Mouse (Mus musculus) large intestine, adult 2 months (tissue): ENCODE data around the gene Cnih2. TPM values are rescaled to one million over a fixed set of nuclear protein-coding genes. Genes with fewer than 3 reads are reported as not detected.

Experiments
- DNase-seq: peaks from one replicate; pipeline ENCODE4 v3.0.0-alpha.2; 2012; ENCODE audit warnings: low read depth, low spot score
- WGBS: fragments of 180-500 bp; shearing (Covaris S2); methylation state at CpG from one replicate; pipeline ENCODE4 v1.1.7; 2018; 5-methylcytosine and 5-hydroxymethylcytosine counted together
- polyA plus RNA-seq: library from polyadenylated mRNA; depleted of rRNA; stranded (reverse); fragments of >200 nt; gene quantifications from 2 replicates; pipeline ENCODE4 v1.2.3, GENCODE M21; 2012

Cnih2 gene
- polyA plus RNA-seq, 1 experiment, result 1.3 TPM

DNA sequence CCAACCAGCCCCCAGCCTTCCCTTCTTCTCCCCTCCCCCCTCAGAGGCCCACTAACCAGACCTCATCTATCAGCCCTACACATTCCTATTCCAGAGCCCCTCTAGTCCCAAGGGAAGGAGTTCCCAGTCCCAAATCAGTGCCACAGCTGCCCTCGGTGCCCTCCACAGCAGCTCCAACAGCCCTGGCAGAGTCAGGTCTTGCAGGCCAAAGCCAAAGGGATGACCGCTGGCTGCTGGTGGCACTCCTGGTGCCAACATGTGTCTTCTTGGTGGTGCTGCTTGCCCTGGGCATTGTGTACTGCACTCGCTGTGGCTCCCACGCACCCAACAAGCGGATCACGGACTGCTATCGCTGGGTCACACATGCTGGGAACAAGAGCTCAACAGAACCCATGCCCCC lies 28.3 kb downstream of the Cnih2 start:
- WGBS, result 82% methylated on average over 7 of the region's 7 CpGs

DNA sequence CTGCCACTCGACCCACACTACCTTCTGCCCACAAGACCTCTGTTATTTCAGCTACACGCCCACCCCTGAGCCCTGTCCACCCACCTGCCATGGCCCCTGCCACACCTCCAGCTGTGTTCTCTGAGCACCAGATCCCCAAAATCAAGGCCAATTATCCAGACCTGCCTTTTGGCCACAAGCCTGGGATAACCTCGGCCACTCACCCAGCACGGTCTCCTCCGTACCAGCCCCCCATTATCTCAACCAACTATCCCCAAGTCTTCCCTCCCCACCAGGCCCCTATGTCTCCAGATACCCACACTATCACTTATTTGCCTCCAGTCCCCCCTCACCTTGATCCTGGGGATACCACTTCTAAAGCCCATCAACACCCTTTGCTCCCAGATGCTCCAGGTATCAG lies 28.8 kb downstream of the Cnih2 start:
- no peak for DNase-seq
- 71% methylated on average over 5 of the region's 5 CpGs for WGBS

More for the DNA sequence above, 28.3 kb downstream of the Cnih2 start:
- no peak for DNase-seq

DNA sequence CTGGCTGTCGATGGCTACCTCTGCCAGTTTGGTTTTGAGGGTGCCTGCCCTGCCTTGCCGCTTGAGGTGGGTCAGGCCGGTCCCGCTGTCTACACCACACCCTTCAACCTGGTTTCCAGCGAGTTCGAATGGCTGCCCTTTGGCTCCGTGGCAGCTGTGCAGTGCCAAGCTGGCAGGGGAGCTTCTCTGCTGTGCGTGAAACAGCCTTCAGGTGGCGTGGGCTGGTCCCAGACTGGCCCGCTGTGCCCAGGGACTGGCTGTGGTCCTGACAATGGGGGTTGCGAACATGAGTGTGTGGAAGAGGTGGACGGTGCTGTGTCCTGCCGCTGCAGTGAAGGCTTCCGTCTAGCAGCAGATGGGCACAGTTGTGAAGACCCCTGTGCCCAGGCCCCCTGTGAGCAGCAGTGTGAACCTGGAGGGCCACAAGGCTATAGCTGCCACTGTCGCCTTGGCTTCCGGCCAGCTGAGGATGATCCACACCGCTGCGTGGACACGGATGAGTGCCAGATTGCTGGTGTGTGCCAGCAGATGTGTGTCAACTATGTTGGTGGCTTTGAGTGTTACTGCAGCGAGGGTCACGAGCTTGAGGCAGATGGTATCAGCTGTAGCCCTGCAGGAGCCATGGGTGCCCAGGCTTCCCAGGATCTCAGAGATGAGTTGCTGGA lies 29.6 kb downstream of the Cnih2 start:
- no peak for DNase-seq

DNA sequence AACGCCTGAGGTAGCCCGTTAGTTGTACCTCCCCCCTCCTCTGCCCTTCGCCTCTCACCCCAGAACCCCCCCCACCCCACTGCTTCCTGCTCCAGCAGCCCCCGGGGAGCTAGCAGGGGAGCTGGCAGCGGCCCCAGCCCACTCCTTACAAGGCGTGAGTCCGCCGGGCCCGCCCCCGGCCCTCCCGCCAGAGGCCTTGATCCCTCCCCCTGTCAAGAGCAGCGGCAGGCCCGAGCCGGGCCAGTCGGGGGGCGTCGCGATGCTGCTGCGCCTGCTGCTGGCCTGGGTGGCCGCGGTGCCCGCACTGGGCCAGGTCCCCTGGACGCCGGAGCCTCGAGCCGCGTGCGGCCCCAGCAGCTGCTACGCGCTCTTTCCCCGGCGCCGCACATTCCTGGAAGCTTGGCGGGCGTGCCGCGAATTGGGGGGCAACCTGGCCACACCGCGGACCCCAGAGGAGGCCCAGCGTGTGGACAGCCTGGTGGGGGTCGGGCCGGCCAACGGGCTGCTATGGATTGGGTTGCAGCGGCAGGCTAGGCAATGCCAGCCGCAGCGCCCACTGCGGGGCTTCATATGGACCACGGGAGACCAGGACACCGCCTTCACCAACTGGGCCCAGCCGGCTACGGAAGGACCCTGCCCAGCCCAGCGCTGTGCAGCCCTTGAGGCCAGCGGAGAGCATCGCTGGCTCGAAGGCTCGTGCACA lies 30.3 kb downstream of the Cnih2 start, which contains the start of gene Cd248:
Gene Cd248, plus strand, starts transcription at position 212 of the 703 bp plus-strand sequence.
- DNase-seq, result no peak
- 3% methylated on average over 55 of the region's 56 CpGs for WGBS

More for the DNA sequence above, 29.6 kb downstream of the Cnih2 start:
- WGBS, result 32% methylated on average over 21 of the region's 21 CpGs

DNA sequence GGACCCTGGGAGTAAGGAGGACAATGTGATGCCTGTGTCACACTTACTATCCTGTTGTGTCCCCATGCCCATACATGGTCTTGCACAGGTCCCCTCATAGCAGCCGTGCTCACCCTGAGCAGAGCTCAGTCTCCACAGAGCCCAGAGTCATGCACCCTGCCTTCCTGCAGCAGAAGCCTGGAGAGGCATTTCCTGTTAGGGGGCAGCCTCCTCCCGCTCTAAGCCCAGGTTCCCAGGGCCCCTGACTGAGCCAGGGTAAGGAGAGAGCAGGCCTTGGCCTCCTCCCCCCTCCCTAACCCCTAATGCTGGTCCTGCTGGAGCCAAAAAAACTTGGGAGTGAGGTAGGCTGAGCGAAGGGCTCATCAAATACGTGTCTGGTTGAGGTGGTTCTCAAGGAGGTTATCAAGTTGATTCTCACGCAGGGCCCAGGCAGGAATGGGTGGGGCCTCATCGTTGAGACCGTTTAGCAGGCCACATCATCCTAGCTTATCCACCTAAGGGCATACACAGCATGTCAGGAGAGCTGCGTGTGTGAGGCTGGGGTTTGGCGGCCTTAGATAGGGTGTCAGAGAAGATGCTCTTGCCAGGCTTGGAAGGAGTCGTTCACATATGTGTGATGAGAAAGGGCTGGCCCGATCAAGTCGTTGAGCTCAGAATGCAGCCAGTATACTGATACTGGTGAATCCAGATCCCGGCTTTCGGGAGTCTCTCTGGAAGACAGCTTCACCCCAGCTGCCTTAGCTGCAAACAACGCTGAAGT lies 31.1 kb downstream of the Cnih2 start:
- WGBS, result 10% methylated on average over 15 of the region's 15 CpGs
- no peak for DNase-seq

DNA sequence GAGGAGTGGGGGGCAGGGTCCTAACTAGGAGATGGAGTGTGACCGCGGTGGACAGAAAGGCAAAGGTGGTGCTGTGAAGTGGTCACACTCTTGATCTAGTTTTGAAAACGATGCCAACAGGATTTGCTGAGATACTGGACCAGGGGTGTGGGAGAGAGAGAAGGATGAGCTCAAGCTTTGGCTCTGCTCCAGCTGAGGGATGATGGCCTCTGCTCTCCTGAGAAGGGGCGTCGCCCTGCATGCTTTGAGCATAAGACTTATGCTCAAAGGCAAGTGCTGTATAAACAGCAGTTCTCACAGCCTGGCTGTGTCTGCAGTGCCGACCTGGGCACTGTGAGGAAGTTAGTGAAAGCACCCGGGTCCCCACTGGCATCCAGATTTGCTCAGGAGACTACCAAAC lies 33.2 kb downstream of the Cnih2 start:
- DNase-seq, result no peak
- 22% methylated on average over 7 of the region's 7 CpGs for WGBS

DNA sequence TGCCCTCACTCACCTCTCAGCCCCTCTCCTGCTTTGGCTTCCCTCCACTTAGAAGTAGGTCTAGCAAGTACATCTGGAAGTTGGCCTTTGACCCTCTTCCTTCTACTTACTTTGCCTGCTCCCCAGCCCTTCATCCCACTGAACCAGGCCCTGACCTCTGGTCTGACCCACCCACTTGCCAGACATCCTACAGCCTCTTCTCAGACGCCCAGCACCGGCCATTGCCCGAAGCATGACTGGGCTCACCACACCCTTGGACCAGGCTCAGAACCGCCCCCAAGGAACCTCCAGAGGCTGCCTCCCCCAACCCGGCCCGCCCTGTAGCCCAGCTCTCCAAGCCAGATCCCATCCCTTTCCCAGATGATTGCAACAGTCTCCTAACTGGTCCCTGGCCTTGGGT lies 35.9 kb downstream of the Cnih2 start:
- 53% methylated on average over 6 of the region's 6 CpGs for WGBS
- DNase-seq, result no peak

DNA sequence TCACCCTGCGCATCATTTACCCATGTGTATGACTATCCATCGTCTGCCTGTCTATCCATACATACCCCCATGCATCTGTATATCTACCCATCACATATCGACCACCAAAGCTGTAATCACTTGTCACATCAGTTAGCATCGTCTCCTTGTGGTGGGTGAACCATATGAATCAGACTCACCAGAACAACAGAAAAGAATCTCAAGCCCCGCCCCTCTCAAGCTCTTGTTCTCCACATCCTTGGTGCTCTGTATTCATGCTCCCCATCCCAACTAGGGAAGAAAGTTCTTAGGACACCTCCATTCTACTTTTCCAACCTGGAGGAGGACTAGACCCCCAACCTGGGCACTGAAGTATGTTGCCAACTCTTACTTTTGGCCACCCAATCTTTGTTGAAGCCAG lies 36.3 kb downstream of the Cnih2 start:
- 79% methylated on average over 5 of the region's 5 CpGs for WGBS
- DNase-seq, result no peak

DNA sequence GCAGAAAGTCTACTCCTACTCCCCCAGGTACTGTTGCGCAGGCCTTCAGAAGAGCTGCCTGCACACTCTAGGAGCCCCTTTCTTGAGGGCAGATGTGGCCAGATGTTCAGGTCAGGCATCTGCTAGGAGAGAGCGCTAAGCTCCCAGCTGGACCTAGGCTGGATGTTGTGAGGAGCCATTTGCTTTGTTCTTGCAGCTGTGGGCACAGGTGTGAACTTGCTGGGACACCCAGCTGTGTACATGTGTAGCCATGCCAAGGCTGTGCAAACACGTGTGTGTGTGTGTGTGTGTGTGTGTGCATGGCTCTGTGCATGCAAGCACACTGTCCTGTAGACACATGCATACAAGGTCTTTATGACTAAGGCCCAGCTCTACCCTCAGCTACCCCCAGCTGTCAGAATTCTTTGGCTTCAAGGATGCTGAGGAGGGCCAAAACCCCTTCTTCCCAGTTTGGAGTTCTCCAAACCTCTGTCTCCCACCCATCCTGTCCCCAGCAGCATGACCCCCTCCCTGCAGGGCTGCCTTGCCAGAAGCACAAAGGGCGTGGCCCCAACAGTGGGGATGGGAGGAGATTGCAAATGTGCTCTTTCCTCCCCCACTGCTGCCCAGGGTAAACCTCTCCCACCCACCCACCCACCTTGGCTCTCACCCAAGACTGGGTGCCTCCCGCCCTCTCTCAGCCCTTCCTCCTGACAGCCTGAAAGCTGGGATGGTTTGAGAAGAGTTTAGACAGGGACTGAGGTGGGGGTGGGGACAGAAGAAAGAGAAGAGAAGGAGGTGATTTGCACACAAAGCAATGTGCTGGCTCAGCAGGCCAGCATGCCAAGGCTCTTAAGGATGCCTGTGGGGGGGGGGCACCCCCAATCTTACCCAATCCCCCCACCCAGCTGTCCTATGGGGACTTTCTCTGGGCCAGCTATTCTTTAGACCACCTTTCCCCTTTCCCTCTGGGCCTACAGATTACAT lies 37.7 kb downstream of the Cnih2 start:
- DNase-seq, result no peak
- WGBS, result 46% methylated on average over 5 of the region's 5 CpGs

DNA sequence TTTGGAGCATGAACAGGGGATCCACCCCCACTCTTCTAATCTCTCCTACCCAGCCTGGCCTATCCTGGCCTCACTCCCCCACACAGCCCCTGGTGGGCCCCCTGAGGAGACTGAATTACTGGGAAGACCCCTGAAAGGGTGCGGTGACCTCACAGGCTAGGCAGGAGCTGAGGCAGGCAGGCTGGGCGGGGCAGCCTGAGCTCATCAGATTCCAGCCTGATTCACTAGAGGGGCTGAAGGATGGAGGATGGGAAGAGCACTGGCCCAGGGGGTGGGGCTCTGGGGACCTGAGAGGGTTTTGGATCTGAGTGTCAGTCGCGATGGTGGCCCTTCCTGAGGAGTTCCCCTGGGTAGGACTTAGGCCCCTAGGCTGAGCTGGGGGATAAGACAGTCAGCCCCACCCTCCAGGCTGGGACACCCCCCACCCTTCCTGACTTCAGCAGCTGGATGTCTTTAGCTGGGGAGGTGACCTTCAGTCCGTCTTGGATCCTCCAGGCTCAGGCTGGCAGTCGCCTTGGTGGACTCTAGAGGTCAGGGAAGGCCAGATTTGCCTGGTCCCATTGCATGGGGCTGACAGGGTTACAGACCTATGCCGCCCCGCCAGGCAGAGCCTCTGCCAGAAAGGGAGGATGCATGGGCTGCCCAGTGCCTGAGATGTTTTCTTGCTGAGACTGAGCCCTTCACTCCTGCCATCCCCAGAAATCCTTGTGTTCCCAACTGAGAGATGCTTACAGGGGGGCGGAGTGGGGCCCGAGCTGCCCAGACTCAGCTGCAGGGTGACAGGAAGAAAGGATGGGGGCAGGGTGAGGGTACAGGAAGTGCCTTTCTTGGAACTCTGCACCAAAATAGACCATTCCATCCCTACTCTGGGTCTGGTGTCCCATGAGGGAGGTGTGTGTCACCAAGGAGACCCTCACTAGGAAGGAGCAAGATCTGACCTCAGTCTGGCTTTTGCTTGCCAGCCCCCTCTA lies 39.2 kb downstream of the Cnih2 start:
- DNase-seq, result no peak
- WGBS, result 15% methylated on average over 10 of the region's 10 CpGs

DNA sequence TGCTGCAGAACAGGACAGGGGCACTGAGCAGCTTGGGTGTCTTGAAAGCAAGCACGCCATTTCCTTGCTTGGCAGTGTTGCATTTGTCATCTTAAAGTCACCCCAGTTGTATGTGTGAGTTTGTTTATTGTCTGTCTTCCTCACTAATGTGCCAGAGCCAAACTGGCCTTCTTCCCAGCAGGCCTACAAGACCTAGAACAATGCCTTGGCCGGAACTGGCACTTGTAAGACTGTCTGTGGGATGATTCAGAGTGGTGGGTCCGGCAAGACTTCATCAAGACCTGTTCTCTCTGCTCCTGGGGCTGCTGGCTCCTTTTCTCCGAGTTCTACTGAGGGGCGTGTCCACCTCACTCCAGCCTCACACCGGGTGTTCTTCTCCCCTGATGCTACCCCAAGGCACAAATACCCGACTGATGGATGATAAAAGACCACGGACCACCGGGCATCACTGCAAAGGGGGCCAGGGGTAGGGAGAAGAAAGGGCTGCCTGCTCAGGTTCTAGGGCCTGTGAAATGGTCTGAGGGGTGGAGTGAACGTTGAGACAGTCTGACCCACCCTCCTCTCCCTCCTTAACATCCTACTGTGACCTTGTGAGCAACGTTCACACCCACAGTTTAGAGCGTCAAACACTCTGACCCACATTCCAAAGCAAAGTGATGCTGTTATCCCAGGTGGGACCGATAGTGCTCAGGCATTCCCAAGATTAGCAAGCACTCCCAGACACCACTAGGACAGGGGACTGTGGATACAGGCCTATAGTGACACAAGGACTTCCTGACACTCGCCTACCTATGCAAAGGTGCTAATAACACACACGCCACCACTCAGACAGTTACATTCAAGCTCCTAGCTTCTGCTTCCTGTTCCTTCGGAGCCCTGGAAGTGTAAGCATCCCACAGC lies 40.2 kb downstream of the Cnih2 start:
- DNase-seq, result no peak
- WGBS, result 30% methylated on average over 16 of the region's 16 CpGs

DNA sequence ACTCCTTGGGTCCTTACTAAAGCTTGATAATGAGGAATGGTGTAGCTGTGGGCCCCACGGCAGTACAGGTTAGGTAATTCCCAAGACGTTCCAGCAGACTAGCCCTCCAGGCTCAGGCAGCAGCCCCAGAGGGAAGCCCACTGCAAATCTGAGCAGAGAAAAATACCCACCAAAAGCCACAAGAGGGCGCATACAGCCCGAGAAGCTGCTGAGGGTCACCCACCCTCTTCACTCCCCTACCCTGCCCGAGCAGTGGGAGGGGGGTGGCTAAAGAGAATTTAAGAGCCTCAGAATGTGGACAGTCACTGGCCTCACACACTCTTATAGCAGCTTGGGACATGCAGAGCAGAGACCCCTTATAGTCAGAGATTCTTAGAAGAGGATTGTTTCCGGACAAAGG lies 42.1 kb downstream of the Cnih2 start:
- WGBS, result 24% methylated on average over 6 of the region's 6 CpGs
- DNase-seq, result no peak

DNA sequence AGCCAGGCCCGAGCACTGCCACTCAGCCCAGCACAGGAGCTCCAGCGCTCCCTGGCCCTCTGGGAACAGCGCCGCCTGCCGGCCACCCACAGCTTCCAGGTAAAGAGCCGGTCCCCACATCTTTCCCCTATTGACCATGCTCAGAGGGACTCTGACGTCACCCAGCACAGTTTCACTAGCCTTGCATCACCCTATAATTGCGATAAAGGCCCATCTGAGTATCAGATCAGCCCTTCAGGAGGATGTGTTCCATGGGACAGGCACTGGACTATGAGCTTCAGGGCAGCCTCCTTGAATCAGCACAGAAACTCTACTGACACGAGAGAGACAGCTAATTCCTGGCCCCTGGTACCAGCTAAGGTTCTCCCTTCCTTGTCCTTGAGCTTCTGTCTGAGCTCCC lies 44.4 kb downstream of the Cnih2 start:
- WGBS, result 34% methylated on average over 9 of the region's 9 CpGs
- DNase-seq, result no peak

DNA sequence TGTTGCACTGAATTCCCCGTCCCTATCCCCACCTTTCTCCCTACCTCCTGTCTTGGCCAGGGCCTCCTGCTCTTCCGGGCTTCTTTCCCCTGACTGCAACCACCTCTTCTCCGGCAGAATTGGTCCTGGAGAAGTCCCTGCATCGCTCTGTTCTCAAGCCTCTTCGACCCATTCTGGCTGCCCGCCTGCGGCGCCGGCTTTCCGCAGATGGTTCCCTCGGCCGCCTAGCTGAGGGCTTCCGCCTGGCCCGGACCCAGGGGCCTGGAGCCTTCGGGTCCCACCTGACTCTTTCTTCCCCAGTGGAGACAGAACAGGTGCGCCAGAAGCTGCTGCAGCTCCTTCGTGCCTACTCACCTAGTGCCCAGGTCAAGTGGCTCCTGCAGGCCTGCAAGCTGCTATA lies 45.5 kb downstream of the Cnih2 start:
- WGBS, result 89% methylated on average over 17 of the region's 17 CpGs
- DNase-seq, result no peak

DNA sequence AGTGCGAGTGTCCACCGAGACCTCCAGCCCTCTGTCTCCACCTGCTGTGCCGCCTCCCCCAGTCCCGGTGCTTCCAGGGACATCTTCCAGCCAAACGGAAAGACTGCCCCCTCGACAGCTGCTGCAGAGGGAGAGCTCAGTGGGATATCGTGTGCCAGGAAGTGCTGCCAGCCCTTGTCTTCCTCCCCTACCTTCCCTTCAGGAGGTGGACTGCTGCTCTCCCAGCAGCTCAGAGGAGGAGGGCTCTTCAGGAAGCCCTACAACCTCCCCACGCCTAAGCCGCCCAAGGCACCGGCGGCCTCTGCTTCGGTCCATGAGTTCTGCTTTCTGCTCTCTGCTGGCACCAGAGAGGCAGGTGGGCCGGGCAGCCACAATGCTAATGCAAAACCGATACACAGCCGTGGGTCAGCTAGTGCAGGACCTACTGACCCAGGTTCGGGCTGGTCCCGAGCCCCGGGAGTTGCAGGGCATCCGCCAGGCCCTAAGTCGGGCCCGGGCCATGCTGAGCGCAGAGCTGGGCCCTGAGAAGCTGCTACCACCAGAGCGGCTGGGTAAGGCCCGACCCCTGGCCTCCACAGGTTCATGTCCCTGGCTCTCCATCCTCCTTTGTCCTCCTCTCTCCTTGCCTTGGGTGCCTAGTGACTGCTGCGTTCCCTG lies 46.0 kb downstream of the Cnih2 start:
- 76% methylated on average over 25 of the region's 25 CpGs for WGBS
- DNase-seq, result no peak

DNA sequence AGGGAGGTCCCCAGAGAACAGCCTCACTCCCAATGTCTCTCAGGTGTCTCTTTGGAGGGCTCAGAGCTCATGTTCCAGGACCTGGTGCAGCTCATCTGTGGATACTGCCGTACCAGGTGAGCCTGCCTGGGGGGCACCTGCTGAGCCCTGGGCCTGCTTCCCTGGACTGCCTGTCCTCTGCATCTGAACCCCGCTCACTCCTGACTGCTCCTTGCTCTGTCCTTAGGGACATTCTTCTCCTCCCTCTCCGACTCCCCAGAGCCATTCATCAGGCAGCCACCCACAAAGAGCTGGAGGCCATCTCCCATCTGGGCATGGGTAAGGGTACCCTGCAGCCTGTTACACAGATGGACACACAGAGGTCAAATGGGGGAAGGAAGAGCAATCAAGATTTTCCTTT lies 46.8 kb downstream of the Cnih2 start:
- WGBS, result 71% methylated on average over 3 of the region's 3 CpGs
- DNase-seq, result no peak

DNA sequence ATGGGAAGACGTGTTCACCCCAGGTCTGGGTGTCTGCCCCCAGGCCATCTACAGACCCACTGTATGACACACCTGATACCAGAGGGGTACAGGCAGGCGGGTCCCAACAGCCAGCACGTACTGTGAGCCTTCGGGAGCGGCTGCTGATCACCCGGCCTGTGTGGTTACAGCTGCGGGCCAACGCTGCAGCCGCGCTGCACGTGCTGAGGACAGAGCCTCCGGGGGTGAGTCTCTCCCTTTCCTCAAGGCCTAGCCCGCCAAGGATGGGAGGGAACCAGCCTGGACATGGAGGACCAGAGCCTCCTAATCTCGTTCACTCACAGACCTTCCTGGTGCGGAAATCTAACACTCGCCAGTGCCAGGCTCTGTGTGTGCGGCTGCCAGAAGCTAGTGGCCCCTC lies 47.3 kb downstream of the Cnih2 start:
- 6% methylated on average over 17 of the region's 17 CpGs for WGBS
- no peak for DNase-seq
